Mouse (Mus musculus) kidney, embryonic 15.5 days (tissue): ENCODE measurements around the gene Dtwd1. TPM values are rescaled to one million over a fixed set of nuclear protein-coding genes. Genes with fewer than 3 reads are reported as not detected.
"Not testable (repeated sequence)": the region's sequence is repeated elsewhere in the genome, so short reads cannot be mapped to it uniquely, and the experiment has no call there.

Experiments
- ATAC-seq: fragments of 200-750 bp; cut with Nextera tagmentation; replicated peaks from 2 replicates; pipeline ENCODE4 v1.8.0; 2017; ENCODE audit warnings: moderate TSS enrichment; ENCODE audit not compliant: low FRiP score
- H3K27ac ChIP-seq: fragments of 300-500 bp; sonication (generic); 2 replicates; pipeline ENCODE4 v1.5.1; 2015; ENCODE audit warnings: mild to moderate bottlenecking, inconsistent platforms
- H3K27me3 ChIP-seq: fragments of 300-500 bp; sonication (generic); 2 replicates; pipeline ENCODE4 v1.6.1; 2015; ENCODE audit warnings: inconsistent platforms
- H3K36me3 ChIP-seq: fragments of 300-500 bp; sonication (generic); 2 replicates; pipeline ENCODE4 v1.6.1; 2015; ENCODE audit warnings: inconsistent platforms
- H3K4me1 ChIP-seq: fragments of 300-500 bp; sonication (generic); 2 replicates; pipeline ENCODE4 v1.6.1; 2015; ENCODE audit warnings: inconsistent platforms
- H3K4me2 ChIP-seq: fragments of 300-500 bp; sonication (generic); 2 replicates; pipeline ENCODE4 v1.6.1; 2015; ENCODE audit warnings: moderate library complexity, mild to moderate bottlenecking, inconsistent platforms
- H3K4me3 ChIP-seq: fragments of 300-500 bp; sonication (generic); replicated peaks from 2 replicates; pipeline ENCODE4 v1.5.1; 2015; ENCODE audit warnings: mild to moderate bottlenecking, inconsistent platforms
- H3K9ac ChIP-seq: fragments of 300-500 bp; sonication (generic); 2 replicates; pipeline ENCODE4 v1.6.1; 2015; ENCODE audit warnings: mild to moderate bottlenecking, inconsistent platforms
- H3K9me3 ChIP-seq: fragments of 300-500 bp; sonication (generic); replicated peaks from 2 replicates; pipeline ENCODE4 v1.6.1; 2016; ENCODE audit warnings: inconsistent platforms
- WGBS: fragments of 180-500 bp; shearing (Covaris S2); methylation state at CpG from one replicate; pipeline ENCODE4 v1.1.7; 2015; ENCODE audit warnings: mixed read lengths; 5-methylcytosine and 5-hydroxymethylcytosine counted together
- polyA plus RNA-seq: library from polyadenylated mRNA; unstranded; fragments of >200 nt; fragmentation: Nextera tagmentation; extraction: Ambion mirVana; gene quantifications from 2 replicates; pipeline ENCODE4 v1.2.1, GENCODE M21; 2015

Gene Dtwd1
- polyA plus RNA-seq, 1 experiment from 2014 or later: 25.5 TPM

GRCm38 (mm10) chr2:126214800-126215199 is 62.9 kb downstream of the Dtwd1 start, which contains the start of gene Gm17555:
Gm17555 (plus strand) TSS chr2:126215100.
- H3K4me1 ChIP-seq, H3K9me3 ChIP-seq, ATAC-seq, H3K9ac ChIP-seq, H3K4me2 ChIP-seq, H3K4me3 ChIP-seq, H3K36me3 ChIP-seq, H3K27ac ChIP-seq, H3K27me3 ChIP-seq: not testable (repeated sequence)
- 93% methylated on average over 3 of the region's 3 CpGs for WGBS

Other genes starting within 250 kb of the Dtwd1 start
- 1.9 TPM in 2 replicates for gene Fgf7, start 117.5 kb upstream of the Dtwd1 start, polyA plus RNA-seq
- not detected in 2 replicates for gene Fam227b, start 137 bp upstream of the Dtwd1 start, polyA plus RNA-seq
- gene Gm17555, start 63.0 kb downstream of the Dtwd1 start, polyA plus RNA-seq: not detected in 2 replicates